Mouse (Mus musculus): Measurements from ENCODE around the gene Odr4. TPM values are rescaled to one million over a fixed set of nuclear protein-coding genes. Genes with fewer than 3 reads are reported as not detected.

Gene Odr4
- total and polyA plus RNA-seq, 3 experiments: 27.6 to 54.7 (median 34.0) TPM

GRCm38 (mm10) chr1:150409996-150410395 is 17.1 kb upstream of the Odr4 start:
- peaks cover 50 to 95% of the 10 kb centered on the region in 2 experiments for H3K36me3 ChIP-seq (replicated peaks in 1 of 2; ENCODE audit: control insufficient read depth in 1 of 2, insufficient read depth in 1 of 2, low read length in 1 of 2)
- H3K4me1 ChIP-seq (ENCODE audit: control insufficient read depth in 1 of 2, insufficient read depth in 2 of 2): no peaks in the 10 kb centered on the region
- H3K4me3 ChIP-seq (replicated peaks in 1 of 3; ENCODE audit: low read depth in 2 of 3, low read length in 2 of 3, poor library complexity in 1 of 3): no peak overlapping the region
- dilution Hi-C loops (cut with MboI; ENCODE audit: extremely low pct_ligation_motif_present, extremely low pct_unique_long_range_greater_than_20kb, low sequenced_read_pairs): no loop called here
- H3K27ac ChIP-seq (ENCODE audit: insufficient read depth, low read depth): no peak overlapping the region
- no peaks in the 10 kb centered on the region for H3K27me3 ChIP-seq (replicated peaks)
- no peaks in the 10 kb centered on the region for H3K9me3 ChIP-seq (replicated peaks; ENCODE audit: low read length)
- no peak overlapping the region for H3K4me2 ChIP-seq (ENCODE audit: insufficient read depth, low read depth, poor library complexity, severe bottlenecking)
- no peak for TF ChIP-seq USF2 (conservative IDR thresholded peaks at IDR 0.05; ENCODE audit: low read depth, low read length)
- H3K9ac ChIP-seq (ENCODE audit: insufficient read depth, low read depth): no peak overlapping the region
- in situ Hi-C loops (cut with MboI; ENCODE audit: low pct_ligation_motif_present, low pct_unique_long_range_greater_than_20kb, low sequenced_read_pairs): no loop called here
- no peaks in the 10 kb centered on the region for H3K79me2 ChIP-seq (replicated peaks; ENCODE audit: control insufficient read depth, extremely low read depth, insufficient read depth, poor library complexity, severe bottlenecking)
- no peak for DNase-seq (ENCODE audit: extremely low read depth)

GRCm38 (mm10) chr1:150407285-150407684 is 14.4 kb upstream of the Odr4 start:
- Histone ChIP-seq H3K9ac (ENCODE audit: insufficient read depth, low read depth) (no peak overlapping the region), H3K27me3 (replicated peaks) (no peaks in the 10 kb centered on the region), H3K4me2 (ENCODE audit: insufficient read depth, low read depth, poor library complexity, severe bottlenecking) (no peak overlapping the region), H3K36me3 (replicated peaks in 1 of 2; ENCODE audit: control insufficient read depth in 1 of 2, insufficient read depth in 1 of 2, low read length in 1 of 2) (peaks cover 49 to 90% of the 10 kb centered on the region in 2 experiments), H3K4me3 (replicated peaks in 1 of 3; ENCODE audit: low read depth in 2 of 3, low read length in 2 of 3, poor library complexity in 1 of 3) (no peak overlapping the region), H3K79me2 (replicated peaks; ENCODE audit: control insufficient read depth, extremely low read depth, insufficient read depth, poor library complexity, severe bottlenecking) (no peaks in the 10 kb centered on the region), H3K4me1 (ENCODE audit: control insufficient read depth in 1 of 2, insufficient read depth in 2 of 2) (no peaks in the 10 kb centered on the region; a peak in 1 of 4 replicates), H3K27ac (ENCODE audit: insufficient read depth, low read depth) (no peak overlapping the region), H3K9me3 (replicated peaks; ENCODE audit: low read length) (no peaks in the 10 kb centered on the region)
- TF ChIP-seq MEF2A (IDR thresholded peaks at IDR 0.05; ENCODE audit: borderline replicate concordance, low read depth, low read length): no peak
- TF ChIP-seq MXI1 (IDR thresholded peaks at IDR 0.05; ENCODE audit: low read depth, low read length): no peak
- TF ChIP-seq E2F4 (IDR thresholded peaks at IDR 0.05; ENCODE audit: insufficient replicate concordance, low read depth, low read length): no peak
- TF ChIP-seq ZMIZ1 (IDR thresholded peaks at IDR 0.05; ENCODE audit: low read depth, low read length): no peak
- TF ChIP-seq ZNF384 (IDR thresholded peaks at IDR 0.05; ENCODE audit: low read depth, low read length): no peak
- no peak for TF ChIP-seq MAX (IDR thresholded peaks at IDR 0.05; ENCODE audit: low read length)
- no peak for TF ChIP-seq HCFC1 (IDR thresholded peaks at IDR 0.05; ENCODE audit: low read depth, low read length)
- TF ChIP-seq SIN3A (IDR thresholded peaks at IDR 0.05; ENCODE audit: low read length): no peak
- no peak for TF ChIP-seq NRF1 (IDR thresholded peaks at IDR 0.05; ENCODE audit: low read depth, low read length)
- no peak for TF ChIP-seq EP300 (IDR thresholded peaks at IDR 0.05; ENCODE audit: low read length)
- no peak for TF ChIP-seq ZC3H11A (IDR thresholded peaks at IDR 0.05; ENCODE audit: low read depth, low read length)
- TF ChIP-seq TBP (conservative IDR thresholded peaks at IDR 0.05; ENCODE audit: low read depth, low read length): no peak
- TF ChIP-seq CHD2 (IDR thresholded peaks at IDR 0.05; ENCODE audit: low read length): no peak
- TF ChIP-seq ELF1 (IDR thresholded peaks at IDR 0.05; ENCODE audit: low read depth, low read length): no peak
- TF ChIP-seq TCF12 (IDR thresholded peaks at IDR 0.05; ENCODE audit: low read depth, low read length): no peak
- in situ Hi-C loops (cut with MboI; ENCODE audit: low pct_ligation_motif_present, low pct_unique_long_range_greater_than_20kb, low sequenced_read_pairs) (no loop called here), dilution Hi-C loops (cut with MboI; ENCODE audit: extremely low pct_ligation_motif_present, extremely low pct_unique_long_range_greater_than_20kb, low sequenced_read_pairs) (no loop called here)
- DNase-seq (ENCODE audit: extremely low read depth): no peak

All from CH12.LX (cell line).